Mouse (Mus musculus): ENCODE measurements at regions not wholly inside any gene's neighbourhood (a gene's known extent, or its start where the extent isn't known, plus 50 kb on each side); places are given as distances from the start of the nearest gene placed in this dataset.

GRCm38 (mm10) chr14:36731095-36731494 lies 237.5 kb downstream of the Ccser2 start:
- ATAC-seq (ENCODE audit: low FRiP score, low TSS enrichment) = no peak
- no peak overlapping the region for H3K4me3 ChIP-seq (ENCODE audit: low read length)
- no peaks in the 10 kb centered on the region for H3K4me1 ChIP-seq (ENCODE audit: control insufficient read depth, insufficient read depth, low read length)
- no peaks in the 10 kb centered on the region for H3K36me3 ChIP-seq (ENCODE audit: control insufficient read depth, insufficient read depth, low read length)
- H3K4me2 ChIP-seq (replicated peaks; ENCODE audit: low read depth, low read length) = no peak overlapping the region
- no peak overlapping the region for H3K27ac ChIP-seq (ENCODE audit: low read depth, low read length)
- no peak overlapping the region for H3K9ac ChIP-seq (ENCODE audit: low read depth, low read length)
- H3K9me3 ChIP-seq (ENCODE audit: control insufficient read depth, low read length) = no peaks in the 10 kb centered on the region
- H3K27me3 ChIP-seq (ENCODE audit: control insufficient read depth, insufficient read depth, low read length) = no peaks in the 10 kb centered on the region
- 73% methylated on average over 8 of the region's 8 CpGs for WGBS

DNA sequence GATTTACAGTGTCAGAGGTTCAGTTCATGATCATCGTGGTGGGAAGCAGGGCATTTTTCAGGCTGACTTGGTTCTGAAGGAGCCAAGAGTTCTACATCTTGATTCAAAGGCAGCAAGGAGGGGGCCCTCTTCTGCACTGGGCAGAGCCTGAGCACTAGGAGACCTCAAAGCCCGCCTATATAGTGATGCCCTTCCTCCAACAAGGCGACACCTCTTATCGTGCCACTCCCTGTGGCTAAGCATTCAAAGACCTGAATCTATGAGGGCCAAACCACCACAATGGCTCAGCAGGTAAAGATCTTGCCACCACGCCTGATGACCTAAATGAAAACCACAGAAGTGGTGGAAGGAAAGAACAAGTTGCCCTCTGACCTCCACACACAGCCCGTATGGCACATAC lies 242.5 kb downstream of the Ccser2 start:
- Histone ChIP-seq H3K9ac (ENCODE audit: low read depth, low read length) (no peak overlapping the region), H3K4me2 (replicated peaks; ENCODE audit: low read depth, low read length) (no peak overlapping the region), H3K27ac (ENCODE audit: low read depth, low read length) (no peak overlapping the region), H3K36me3 (ENCODE audit: control insufficient read depth, insufficient read depth, low read length) (no peaks in the 10 kb centered on the region), H3K4me1 (ENCODE audit: control insufficient read depth, insufficient read depth, low read length) (no peaks in the 10 kb centered on the region), H3K4me3 (ENCODE audit: low read length) (no peak overlapping the region), H3K27me3 (ENCODE audit: control insufficient read depth, insufficient read depth, low read length) (no peaks in the 10 kb centered on the region), H3K9me3 (ENCODE audit: control insufficient read depth, low read length) (no peaks in the 10 kb centered on the region)
- ATAC-seq (ENCODE audit: low FRiP score, low TSS enrichment) = no peak
- 72% methylated on average over 6 of the region's 6 CpGs for WGBS

DNA sequence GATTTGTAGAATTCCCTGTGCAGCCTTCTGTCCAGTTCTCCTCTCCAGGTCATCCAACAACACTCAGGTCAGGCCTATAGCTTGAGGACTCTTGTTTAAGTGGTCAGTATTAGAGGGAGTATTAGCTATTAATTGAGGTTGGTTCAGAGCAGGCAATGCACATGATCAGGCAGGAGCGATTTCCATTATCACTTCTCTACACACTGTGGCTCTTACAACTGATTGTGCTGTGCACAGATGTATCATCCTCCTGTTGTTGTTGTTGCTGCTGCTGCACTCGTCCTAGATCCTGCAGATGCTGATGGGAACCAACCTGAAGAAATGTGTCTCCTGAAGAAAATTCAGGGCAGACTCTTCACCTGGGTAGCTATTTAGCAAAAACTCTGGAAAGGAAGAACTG lies 252.9 kb downstream of the Ccser2 start:
- Histone ChIP-seq H3K27ac (ENCODE audit: low read depth, low read length) (no peak overlapping the region), H3K27me3 (ENCODE audit: control insufficient read depth, insufficient read depth, low read length) (no peaks in the 10 kb centered on the region), H3K9me3 (ENCODE audit: control insufficient read depth, low read length) (no peaks in the 10 kb centered on the region), H3K36me3 (ENCODE audit: control insufficient read depth, insufficient read depth, low read length) (no peaks in the 10 kb centered on the region), H3K4me3 (ENCODE audit: low read length) (no peak overlapping the region), H3K4me1 (ENCODE audit: control insufficient read depth, insufficient read depth, low read length) (no peaks in the 10 kb centered on the region), H3K4me2 (replicated peaks; ENCODE audit: low read depth, low read length) (no peak overlapping the region), H3K9ac (ENCODE audit: low read depth, low read length) (no peak overlapping the region)
- whole genome bisulfite sequencing = 83% methylated on average over 2 of the region's 2 CpGs
- ATAC-seq (ENCODE audit: low FRiP score, low TSS enrichment) = no peak

DNA sequence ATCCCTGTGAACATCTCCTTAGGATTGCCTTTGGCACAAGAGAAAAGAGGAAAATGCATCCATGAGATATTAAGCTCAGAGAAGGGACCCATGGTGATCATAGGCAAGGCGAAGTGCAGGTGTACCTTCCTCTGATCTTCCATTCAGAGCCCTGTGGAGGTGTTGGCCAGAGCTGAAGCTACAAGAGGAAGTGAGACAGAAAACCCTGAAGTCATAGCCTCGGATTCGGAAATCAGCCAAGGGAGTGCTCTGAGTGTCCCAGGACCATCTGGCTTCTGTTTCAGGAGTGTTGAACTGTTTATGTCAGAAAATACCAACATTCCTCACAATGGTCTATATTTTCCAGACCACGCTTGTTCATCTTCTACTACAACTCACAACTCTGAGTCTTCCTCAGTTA lies 271.6 kb downstream of the Ccser2 start:
- 85% methylated on average over 4 of the region's 4 CpGs for WGBS
- no peak for ATAC-seq (ENCODE audit: low FRiP score, low TSS enrichment)
- Histone ChIP-seq H3K4me1 (ENCODE audit: control insufficient read depth, insufficient read depth, low read length) (no peaks in the 10 kb centered on the region), H3K27ac (ENCODE audit: low read depth, low read length) (no peak overlapping the region), H3K4me3 (ENCODE audit: low read length) (no peak overlapping the region), H3K4me2 (replicated peaks; ENCODE audit: low read depth, low read length) (no peak overlapping the region), H3K9me3 (ENCODE audit: control insufficient read depth, low read length) (no peaks in the 10 kb centered on the region), H3K36me3 (ENCODE audit: control insufficient read depth, insufficient read depth, low read length) (no peaks in the 10 kb centered on the region), H3K27me3 (ENCODE audit: control insufficient read depth, insufficient read depth, low read length) (no peaks in the 10 kb centered on the region), H3K9ac (ENCODE audit: low read depth, low read length) (no peak overlapping the region)

- H3K36me3 ChIP-seq (ENCODE audit: control insufficient read depth, insufficient read depth, low read length) = no peaks in the 10 kb centered on the region
- H3K4me2 ChIP-seq (replicated peaks; ENCODE audit: low read depth, low read length) = no peak overlapping the region
- H3K9me3 ChIP-seq (ENCODE audit: control insufficient read depth, low read length) = no peaks in the 10 kb centered on the region
- H3K4me1 ChIP-seq (ENCODE audit: control insufficient read depth, insufficient read depth, low read length) = no peaks in the 10 kb centered on the region
- H3K4me3 ChIP-seq (ENCODE audit: low read length) = no peak overlapping the region
- no peak for ATAC-seq (ENCODE audit: low FRiP score, low TSS enrichment)
- no peaks in the 10 kb centered on the region for H3K27me3 ChIP-seq (ENCODE audit: control insufficient read depth, insufficient read depth, low read length)
- no peak overlapping the region for H3K27ac ChIP-seq (ENCODE audit: low read depth, low read length)
- no peak overlapping the region for H3K9ac ChIP-seq (ENCODE audit: low read depth, low read length)
These were observed 276.6 kb downstream of the Ccser2 start for GRCm38 (mm10) chr14:36691958-36692357.

DNA sequence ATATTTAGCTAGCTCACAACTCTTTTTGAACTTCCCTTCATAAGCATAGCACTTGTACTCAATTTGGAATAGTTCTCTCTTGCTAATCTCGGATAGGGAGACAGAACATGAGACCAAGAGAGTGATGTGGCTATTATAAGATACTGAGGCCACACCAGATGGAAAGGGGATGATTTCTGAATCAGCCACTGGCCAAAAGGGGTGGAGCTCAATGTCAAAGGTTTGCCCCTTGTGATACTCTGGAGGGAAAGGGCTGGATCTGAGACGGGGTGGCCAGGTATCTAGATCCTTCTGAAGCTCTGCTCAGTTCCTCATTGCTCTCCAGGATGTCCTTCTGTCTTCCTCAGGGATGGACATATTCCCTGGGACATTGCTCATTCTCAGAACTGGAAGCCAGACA lies 277.6 kb downstream of the Ccser2 start:
- WGBS = 84% methylated on average over 2 of the region's 2 CpGs
- H3K9me3 ChIP-seq (ENCODE audit: control insufficient read depth, low read length) = no peaks in the 10 kb centered on the region
- H3K9ac ChIP-seq (ENCODE audit: low read depth, low read length) = no peak overlapping the region
- no peak overlapping the region for H3K4me2 ChIP-seq (replicated peaks; ENCODE audit: low read depth, low read length)
- H3K27me3 ChIP-seq (ENCODE audit: control insufficient read depth, insufficient read depth, low read length) = no peaks in the 10 kb centered on the region
- no peak for ATAC-seq (ENCODE audit: low FRiP score, low TSS enrichment)
- no peaks in the 10 kb centered on the region for H3K4me1 ChIP-seq (ENCODE audit: control insufficient read depth, insufficient read depth, low read length)
- no peaks in the 10 kb centered on the region for H3K36me3 ChIP-seq (ENCODE audit: control insufficient read depth, insufficient read depth, low read length)
- H3K27ac ChIP-seq (ENCODE audit: low read depth, low read length) = no peak overlapping the region
- H3K4me3 ChIP-seq (ENCODE audit: low read length) = no peak overlapping the region

DNA sequence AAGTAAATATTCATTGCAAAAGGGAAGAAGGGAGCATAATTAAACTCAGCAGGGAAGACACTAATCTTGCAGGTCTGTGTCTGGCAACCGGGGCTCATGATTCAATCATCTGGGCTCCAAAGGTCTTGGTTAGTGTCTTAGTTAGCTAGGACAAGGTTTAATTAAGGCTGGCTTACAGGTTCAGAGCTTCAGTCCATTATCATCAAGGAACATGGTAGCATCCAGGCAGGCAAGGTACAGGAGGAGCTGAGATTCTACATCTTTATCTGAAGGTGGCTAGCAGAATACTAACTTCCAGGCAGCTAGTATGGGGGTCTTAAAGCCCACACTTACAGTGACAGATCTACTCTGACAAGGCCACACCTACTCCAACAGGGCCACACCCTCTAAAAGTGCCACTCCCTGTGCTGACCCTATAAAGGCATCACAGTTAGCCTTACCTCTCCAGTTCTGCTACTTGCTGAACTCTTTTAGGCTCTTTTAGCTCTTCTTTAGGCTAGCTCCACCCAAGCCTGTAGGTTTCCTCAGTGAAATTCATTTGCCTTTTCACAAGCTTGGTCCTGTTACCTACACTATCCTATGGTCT lies 309.8 kb downstream of the Ccser2 start:
- no peak for ATAC-seq (ENCODE audit: low FRiP score, low TSS enrichment)
- Histone ChIP-seq H3K36me3 (ENCODE audit: control insufficient read depth, insufficient read depth, low read length) (no peaks in the 10 kb centered on the region), H3K4me3 (ENCODE audit: low read length) (no peak overlapping the region), H3K4me2 (replicated peaks; ENCODE audit: low read depth, low read length) (no peak overlapping the region), H3K9ac (ENCODE audit: low read depth, low read length) (no peak overlapping the region), H3K27ac (ENCODE audit: low read depth, low read length) (no peak overlapping the region), H3K27me3 (ENCODE audit: control insufficient read depth, insufficient read depth, low read length) (no peaks in the 10 kb centered on the region), H3K4me1 (ENCODE audit: control insufficient read depth, insufficient read depth, low read length) (no peaks in the 10 kb centered on the region), H3K9me3 (ENCODE audit: control insufficient read depth, low read length) (no peaks in the 10 kb centered on the region)
- WGBS = 83% methylated on average over 1 of the region's 1 CpGs

DNA sequence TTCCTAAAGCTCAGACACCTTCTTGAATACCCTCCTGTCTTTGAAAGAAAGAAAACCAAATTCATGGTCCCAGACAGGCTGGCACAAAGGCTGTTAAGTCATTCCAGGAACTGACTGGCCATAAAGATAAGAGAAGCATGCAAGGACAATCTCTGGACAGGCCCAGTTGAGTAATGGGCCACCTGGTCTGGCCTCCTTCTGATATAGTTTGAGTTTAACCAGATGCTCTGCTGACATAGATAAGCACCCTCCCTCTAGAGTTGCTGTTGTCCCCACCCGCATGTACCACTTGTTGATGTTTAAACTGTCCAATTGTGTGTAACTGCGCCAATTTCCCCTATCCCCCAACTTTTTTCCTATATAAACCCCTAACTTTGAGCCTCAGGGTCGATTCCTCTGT lies 310.4 kb downstream of the Ccser2 start:
- Histone ChIP-seq H3K27ac (ENCODE audit: low read depth, low read length) (no peak overlapping the region), H3K27me3 (ENCODE audit: control insufficient read depth, insufficient read depth, low read length) (no peaks in the 10 kb centered on the region), H3K9ac (ENCODE audit: low read depth, low read length) (no peak overlapping the region), H3K4me3 (ENCODE audit: low read length) (no peak overlapping the region), H3K4me1 (ENCODE audit: control insufficient read depth, insufficient read depth, low read length) (no peaks in the 10 kb centered on the region), H3K9me3 (ENCODE audit: control insufficient read depth, low read length) (no peaks in the 10 kb centered on the region), H3K36me3 (ENCODE audit: control insufficient read depth, insufficient read depth, low read length) (no peaks in the 10 kb centered on the region), H3K4me2 (replicated peaks; ENCODE audit: low read depth, low read length) (no peak overlapping the region)
- 77% methylated on average over 3 of the region's 3 CpGs for WGBS
- no peak for ATAC-seq (ENCODE audit: low FRiP score, low TSS enrichment)

- WGBS = 33% methylated on average over 6 of the region's 6 CpGs
- no peak for ATAC-seq (ENCODE audit: low FRiP score, low TSS enrichment)
- Histone ChIP-seq H3K9me3 (ENCODE audit: control insufficient read depth, low read length) (no peaks in the 10 kb centered on the region), H3K36me3 (ENCODE audit: control insufficient read depth, insufficient read depth, low read length) (no peaks in the 10 kb centered on the region), H3K27ac (ENCODE audit: low read depth, low read length) (no peak overlapping the region), H3K4me3 (ENCODE audit: low read length) (no peak overlapping the region), H3K4me2 (replicated peaks; ENCODE audit: low read depth, low read length) (no peak overlapping the region), H3K27me3 (ENCODE audit: control insufficient read depth, insufficient read depth, low read length) (no peaks in the 10 kb centered on the region), H3K9ac (ENCODE audit: low read depth, low read length) (no peak overlapping the region), H3K4me1 (ENCODE audit: control insufficient read depth, insufficient read depth, low read length) (no peaks in the 10 kb centered on the region)
These were observed 315.5 kb downstream of the Ccser2 start for GRCm38 (mm10) chr14:36652982-36653557.

All from kidney, embryonic 14.5 days (tissue).